Mouse (Mus musculus): ENCODE measurements at regions not wholly inside any gene's neighbourhood (a gene's known extent, or its start where the extent isn't known, plus 50 kb on each side); places are given as distances from the start of the nearest gene placed in this dataset.

GRCm38 (mm10) chr4:114716703-114717102, 104.8 kb upstream of the Gm12830 start:
- DNase-seq (ENCODE audit: low spot score), result no peak

GRCm38 (mm10) chr4:114720696-114721095, 100.8 kb upstream of the Gm12830 start:
- no peak for DNase-seq (ENCODE audit: low spot score)

GRCm38 (mm10) chr4:114721386-114721785, 100.1 kb upstream of the Gm12830 start:
- no peak for DNase-seq (ENCODE audit: low spot score)

GRCm38 (mm10) chr4:114728235-114729000, 93.1 kb upstream of the Gm12830 start:
- no peak for DNase-seq (ENCODE audit: low spot score)

GRCm38 (mm10) chr4:114733256-114734004, 88.1 kb upstream of the Gm12830 start:
- no peak for DNase-seq (ENCODE audit: low spot score)

- no peak for DNase-seq (ENCODE audit: low spot score)
Measured at GRCm38 (mm10) chr4:114738903-114739667, 82.4 kb upstream of the Gm12830 start.

GRCm38 (mm10) chr4:114748131-114748530, 73.4 kb upstream of the Gm12830 start:
- no peak for DNase-seq (ENCODE audit: low spot score)

- DNase-seq (ENCODE audit: low spot score), result no peak
Measured at GRCm38 (mm10) chr4:114759837-114760236, 61.7 kb upstream of the Gm12830 start.

GRCm38 (mm10) chr4:114766643-114767393, 54.7 kb upstream of the Gm12830 start:
- no peak for DNase-seq (ENCODE audit: low spot score)

Data from urinary bladder, postnatal 14 days (tissue).